Mouse (Mus musculus): ENCODE results near the gene Fhad1.

Fhad1 gene

DNA sequence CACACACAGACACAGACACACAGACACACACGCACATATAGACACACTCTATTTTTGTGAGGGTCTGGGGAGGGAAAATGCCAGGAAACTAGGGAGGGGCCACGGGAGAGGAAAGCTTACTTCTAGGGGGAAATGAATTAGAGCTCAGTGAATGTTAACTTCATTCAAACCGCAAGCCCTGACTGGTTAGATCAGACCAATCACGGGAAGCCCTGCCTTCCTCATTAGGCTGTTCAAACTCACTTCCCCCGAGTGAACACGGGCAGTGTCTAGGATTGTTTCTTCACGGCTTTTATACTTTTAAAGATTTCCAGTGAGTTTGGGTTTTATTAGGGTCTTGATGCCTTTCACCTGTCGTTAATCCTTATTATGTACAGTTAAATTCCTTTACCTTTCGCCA, 37.5 kb downstream of the Fhad1 start:
- in situ Hi-C loops (cut with MboI), result no loop called here

DNA sequence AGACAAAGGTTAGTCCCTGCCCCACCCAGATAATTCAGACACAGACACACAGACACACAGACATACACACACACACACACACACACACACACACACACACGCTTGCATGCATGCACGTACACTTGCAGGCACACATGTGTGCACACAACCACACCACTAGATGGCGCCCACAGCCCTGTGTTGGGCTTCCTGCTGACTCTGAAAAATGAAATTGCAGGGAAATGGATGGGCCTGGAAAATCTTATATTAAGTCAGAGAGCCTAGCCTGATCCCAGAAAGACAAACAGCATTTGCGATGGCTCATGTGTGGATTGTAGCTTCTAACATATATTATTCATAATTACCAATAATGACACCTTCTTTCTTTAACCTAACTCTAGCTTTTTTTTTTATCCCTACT, 38.7 kb downstream of the Fhad1 start:
- in situ Hi-C loops (cut with MboI), result no loop called here

DNA sequence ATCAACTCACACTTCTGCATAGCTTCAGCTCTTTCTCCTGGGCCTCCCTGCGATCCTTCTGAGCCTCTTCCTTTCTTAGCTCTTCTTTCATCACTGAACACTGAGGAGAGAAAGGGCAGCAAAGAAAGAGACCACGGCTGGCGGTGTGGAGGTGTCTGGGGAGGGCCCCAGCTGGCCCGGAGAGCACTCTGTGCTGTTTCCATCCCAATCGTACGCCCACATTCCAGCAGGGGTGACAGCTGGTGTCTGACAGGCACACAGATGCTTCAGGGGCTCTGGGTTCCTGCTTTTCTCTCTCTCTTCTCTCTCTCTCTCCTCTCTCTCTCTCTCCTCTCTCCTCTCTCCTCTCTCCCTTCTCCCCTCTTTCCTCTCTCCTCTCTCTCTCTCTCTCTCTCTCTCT, 50.3 kb downstream of the Fhad1 start:
- in situ Hi-C loops (cut with MboI), result no loop called here

DNA sequence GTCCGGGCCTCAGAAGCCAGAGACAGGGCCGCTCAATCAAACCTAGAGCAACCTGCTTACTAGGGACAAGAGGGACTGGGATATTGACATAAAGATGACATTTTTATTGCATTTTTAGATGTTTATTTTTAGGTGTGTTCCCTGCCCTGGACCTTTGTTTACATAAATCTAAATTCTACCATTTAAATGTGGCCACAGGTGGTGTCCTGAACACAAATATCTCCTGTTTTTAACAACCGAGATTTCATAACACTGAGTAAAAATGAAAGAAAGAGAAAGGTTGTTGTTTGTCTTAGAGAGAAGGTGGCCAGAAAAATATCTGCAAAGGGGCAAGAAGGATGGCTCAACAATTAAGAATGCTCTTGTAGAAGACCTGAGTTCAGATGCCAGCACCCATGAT, 51.0 kb downstream of the Fhad1 start:
- in situ Hi-C loops (cut with MboI), result no loop called here

DNA sequence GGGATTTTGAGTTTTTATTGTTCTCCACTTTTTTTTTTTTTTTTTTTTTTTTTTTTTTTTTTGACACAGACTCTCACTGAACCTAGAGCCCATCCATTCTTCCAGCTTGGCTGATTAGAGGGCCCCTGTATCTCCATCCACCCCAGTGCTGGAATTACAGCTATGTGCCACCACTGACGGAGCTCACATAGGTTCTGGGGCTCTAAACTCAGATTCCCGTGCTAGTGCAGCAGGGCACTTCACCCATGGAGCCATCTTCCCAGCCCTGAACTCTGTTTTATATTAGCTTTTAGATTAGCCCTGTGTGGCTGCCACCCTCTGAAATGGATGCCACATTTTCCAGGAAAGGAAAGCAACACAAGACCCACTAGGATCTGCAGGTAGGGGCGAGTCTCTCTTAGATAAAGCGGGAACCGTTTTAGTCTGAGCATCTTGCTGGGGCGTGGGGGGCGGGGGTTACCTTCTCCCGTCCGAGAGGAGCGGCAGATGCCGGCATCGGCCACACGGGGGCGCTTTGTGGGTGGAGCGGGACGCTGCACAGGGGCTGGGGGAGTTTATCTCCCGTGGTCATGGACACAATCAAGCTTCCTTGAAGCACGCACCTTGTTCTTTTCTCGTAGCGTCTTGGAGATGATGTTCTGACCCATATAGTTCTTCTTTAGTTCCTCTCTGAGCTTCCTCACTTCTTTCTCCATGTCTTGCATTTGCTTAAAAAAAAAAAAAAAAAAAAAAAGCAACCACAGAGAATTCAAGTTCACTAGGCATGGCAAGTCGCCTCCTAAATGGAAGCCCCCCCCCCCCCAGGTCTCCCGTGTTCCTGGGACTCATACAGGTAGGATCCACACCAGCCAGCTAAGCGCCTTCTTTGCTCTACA, 51.8 kb downstream of the Fhad1 start:
- in situ Hi-C loops (cut with MboI), result no loop called here

DNA sequence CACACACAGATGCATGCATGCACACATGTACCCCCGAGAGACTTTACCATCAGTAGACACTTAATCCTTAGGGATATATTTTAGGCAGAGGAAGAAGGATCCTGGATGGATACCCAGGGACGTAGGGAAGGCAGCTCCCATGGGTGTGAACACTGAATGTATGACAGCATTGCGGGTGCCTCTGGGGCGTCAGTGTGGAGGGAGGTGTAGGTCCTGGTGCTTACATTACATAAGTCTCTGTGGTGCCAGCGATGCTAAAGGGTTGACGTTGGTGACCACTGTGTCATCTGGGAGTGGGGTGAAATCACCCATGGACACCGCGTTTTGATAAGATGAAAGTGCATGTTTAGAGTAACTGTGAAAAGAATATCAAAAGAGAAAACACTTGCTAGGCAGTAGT, 54.8 kb downstream of the Fhad1 start:
- in situ Hi-C loops (cut with MboI), result no loop called here

DNA sequence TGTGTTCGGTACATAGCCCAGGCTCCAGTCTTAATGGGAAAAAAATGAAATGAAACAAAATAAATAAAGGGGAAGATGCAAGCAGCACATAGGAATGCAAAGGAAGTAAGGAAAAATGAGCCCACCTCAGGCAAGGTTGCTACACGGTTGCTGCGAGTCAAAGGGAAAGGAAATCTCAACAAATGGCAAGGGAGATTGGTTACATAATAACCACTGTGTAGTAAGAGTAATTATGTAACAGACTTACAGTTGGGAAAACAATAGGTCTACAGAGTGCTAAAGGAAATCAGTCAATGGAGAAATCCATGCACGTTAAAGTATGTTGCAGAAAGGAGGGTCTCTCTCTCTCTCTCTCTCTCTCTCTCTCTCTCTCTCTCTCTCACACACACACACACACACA, 55.3 kb downstream of the Fhad1 start:
- in situ Hi-C loops (cut with MboI), result no loop called here

DNA sequence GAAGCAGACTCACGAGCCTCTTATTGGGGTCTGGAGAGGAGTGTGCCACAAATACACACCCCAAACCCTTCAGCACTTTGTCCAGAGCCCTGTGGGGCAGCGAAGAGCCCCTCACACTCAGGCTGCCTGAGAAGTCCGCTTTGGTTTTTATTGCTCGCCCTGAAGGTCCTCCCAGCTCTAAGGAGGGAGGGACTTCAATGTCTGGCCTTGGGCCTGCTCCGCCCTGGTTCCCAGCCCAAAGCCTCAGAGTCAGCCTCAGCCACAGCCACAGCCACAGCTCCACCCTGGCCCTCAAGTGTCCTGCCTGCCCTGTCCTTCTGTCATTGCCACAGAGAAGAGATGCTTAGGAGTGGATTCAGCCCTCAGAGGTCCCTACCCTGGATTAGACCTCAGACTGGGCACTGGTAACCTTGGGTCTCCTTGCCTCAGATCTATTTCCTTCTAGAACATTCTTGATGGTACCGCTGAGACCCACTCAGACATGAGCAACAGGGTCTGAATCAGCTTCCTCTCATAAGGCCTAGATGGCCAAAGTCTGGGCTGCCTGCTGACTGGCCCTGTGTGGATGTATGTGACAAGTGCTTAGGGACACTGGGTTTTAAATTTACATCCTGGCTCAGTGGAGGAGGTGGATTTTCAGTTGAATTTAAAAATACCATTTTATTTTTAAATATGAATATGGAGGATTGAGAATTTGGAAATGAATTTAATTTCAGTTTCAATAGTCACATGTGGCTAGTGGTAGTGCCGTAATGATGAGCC, 56.1 kb downstream of the Fhad1 start:
- in situ Hi-C loops (cut with MboI), result no loop called here

DNA sequence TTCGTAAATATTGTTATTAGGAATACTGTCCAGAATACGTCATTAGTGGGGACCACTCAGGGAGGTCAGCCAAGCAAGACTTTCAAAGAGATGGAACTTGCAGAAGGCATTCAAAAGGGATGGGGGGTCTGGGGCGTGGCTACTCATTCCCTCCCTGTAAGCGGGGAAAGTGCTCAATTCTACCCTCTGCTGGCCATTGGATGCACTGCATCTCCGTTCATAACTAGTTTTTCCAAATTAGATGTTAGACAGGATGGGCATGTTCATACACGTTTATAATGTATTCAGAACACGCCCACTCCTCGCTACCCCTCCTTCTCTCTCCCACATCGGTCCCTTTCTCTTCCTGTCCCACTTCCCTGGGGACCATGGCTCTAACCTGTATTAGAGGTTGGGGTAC, 56.7 kb downstream of the Fhad1 start:
- in situ Hi-C loops (cut with MboI), result no loop called here

DNA sequence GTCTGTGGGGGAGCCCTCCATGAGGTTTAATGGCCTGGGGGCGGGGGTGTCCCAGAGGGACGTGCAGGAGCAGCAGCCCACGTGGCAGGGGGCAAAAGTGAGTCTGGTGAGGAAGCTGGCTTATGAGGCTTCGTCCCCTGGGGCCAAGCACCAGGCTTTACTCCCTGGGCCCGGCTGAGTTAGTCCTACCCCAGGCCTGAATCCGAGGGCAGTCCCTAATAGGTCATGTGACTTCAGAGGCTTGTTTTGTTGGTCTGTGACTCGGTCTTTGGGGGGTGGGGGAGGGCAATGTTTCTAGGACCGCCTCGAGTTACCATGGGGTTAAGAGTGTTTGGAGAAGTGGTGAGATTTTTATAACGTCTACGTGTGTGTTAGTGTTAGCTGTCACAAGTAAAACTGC, 57.1 kb downstream of the Fhad1 start:
- in situ Hi-C loops (cut with MboI), result no loop called here

DNA sequence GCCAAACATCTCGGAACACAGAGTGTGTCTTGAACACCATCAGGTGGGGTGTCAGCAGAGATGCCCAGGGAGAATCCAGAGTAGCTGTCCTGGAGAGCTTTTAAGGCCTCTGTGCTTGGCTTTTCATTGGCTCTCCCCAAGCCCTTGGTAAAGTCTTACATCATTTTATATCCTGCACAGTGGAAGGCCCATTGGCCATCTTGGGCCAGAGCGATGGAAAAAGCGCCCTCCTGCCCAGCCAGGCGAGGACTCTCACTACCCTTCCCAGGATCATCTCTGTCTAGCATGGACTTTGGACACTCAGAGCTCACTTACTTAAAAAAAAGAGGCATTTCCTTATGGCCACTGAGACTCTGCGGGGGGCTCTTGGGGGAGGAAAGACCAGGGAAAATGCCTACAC, 58.0 kb downstream of the Fhad1 start:
- in situ Hi-C loops (cut with MboI), result no loop called here

DNA sequence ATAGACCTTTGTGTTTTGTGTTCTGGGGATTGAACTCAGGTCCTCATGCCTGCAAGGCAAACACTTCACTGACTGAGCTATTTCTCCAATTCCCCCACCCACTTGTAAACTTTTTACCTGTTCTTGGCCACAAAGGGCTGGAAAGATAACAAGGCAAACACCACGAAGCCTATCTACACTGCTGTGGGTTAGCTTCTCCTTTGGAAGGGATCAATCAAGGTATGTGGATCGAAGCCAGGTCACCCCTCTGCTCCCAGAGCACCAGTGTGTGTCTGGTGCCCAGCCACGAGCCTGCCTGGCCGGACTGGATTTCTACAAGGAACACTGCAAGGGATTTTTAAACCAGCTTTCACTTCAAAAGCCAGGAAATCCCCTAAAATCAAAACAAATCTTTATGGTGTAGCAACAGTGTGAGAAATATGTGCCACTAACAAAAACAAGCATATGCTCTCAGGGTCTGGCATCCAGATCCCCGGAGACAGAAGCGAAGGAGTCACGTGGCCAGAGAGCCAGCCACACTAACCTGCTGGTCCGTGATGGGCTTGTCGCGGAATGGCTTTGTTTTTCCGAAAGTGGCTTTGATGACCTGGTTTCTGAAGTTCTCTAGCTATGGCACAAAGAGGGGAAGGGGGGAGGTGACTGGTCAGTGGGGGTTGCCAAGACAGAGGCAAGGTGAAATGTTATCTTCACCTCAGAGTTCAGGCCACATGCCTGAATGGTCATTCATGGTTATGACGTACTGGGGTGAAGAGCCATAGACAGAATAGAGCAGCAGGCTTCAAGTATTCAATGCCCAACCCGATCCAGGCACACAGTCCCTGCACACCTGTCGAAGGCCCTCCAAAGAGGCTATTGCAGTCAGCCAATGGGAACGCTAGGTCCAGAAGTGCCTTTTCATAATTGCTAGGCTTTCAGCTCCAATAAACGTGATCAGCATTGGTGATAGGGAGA, 59.8 kb downstream of the Fhad1 start:
- in situ Hi-C loops (cut with MboI), result no loop called here

DNA sequence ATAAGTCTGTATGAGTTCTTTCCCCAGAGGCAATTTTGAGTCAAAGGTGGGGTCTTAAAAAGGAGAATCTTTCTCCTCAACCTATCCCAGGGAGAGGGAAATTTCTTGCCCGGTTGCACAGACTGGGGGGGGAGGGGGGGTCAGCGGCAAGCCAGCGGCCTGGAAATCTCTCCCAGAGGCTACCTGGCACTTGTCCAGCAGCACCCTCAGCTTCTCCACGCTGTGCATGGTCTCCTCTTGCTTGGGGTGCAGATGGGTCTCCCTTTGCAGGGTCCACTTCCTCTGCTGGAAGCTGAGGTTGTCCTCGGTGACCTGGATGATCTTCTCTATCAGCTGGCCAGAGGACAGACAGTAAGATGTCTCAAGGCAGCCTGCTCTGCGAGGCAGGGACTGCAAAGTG, 61.0 kb downstream of the Fhad1 start:
- in situ Hi-C loops (cut with MboI), result no loop called here

DNA sequence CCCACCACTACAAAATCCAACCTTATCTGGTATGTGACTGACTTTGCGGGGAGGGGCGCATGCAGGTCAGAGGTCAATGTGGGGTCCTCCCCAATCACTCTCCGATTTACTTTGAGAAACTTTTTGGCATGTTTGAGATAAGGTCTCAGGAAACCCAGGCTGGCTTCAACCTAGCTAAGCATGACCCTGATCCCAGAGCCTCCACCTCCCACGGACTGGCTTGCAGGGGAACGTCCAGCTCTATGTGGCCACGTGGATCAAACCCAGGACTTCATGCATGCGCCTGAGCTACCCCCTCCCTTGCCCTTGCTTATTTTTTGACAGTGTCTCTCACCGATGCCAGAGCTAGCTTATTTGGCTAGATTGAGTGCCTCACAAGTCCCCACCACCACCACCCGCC, 61.6 kb downstream of the Fhad1 start:
- in situ Hi-C loops (cut with MboI), result no loop called here

DNA sequence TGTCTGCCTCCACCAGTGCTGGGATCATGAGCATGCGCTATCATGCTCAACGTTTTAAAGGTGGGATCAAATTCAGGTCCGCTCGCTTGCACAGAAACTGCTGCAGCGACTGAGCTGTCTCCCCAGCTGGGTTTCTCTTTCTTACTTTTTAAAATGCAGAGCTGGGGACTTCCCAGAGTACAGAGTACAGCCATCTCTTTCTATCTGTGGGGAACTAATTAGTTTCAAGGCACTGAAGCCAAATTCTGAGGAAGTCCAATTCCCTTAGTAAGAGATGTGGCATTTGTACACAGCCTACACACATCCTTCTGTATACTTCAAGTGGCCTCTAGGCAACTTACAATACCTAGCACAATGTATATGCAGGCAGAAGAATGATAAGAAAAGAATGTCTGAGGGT, 62.1 kb downstream of the Fhad1 start:
- in situ Hi-C loops (cut with MboI), result no loop called here

DNA sequence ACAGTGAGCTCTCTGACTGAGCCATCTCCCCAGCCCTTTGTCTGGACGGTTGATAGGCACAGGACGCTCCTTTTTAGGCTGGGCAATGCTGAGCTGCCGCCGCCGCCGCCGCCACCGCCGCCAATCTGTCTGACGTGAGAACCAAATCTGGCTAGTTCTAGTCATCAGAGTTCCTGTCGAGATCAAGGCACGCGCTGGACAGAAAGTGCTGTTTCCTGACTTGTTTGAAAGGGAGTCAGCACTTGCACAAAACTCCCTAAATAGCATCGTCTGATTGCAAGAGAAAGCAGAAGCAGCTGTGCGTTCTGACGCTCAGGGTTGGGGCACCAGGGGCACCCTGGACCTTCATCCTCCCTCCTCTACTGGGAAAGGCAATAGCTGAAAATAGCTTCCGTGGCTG, 62.8 kb downstream of the Fhad1 start:
- in situ Hi-C loops (cut with MboI), result no loop called here

DNA sequence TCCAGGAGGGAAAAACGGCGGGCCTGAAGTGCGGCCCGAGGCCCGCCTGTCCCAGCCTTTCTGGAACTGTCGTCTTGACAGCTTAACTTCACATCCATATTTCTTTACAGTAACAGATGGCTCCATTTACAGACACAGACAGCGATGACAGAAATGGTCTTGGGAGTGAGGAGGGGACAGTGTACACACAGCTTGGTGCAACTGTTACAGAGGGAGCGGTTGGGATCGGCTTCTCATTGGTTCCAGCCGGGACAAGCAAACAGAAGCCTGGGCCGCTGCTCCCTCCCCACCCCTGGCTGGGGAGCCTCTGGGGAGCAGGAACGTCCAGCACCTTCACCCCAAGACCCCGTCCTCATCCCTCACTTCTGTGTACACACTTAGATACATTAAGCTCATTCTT, 65.4 kb downstream of the Fhad1 start:
- in situ Hi-C loops (cut with MboI), result no loop called here

DNA sequence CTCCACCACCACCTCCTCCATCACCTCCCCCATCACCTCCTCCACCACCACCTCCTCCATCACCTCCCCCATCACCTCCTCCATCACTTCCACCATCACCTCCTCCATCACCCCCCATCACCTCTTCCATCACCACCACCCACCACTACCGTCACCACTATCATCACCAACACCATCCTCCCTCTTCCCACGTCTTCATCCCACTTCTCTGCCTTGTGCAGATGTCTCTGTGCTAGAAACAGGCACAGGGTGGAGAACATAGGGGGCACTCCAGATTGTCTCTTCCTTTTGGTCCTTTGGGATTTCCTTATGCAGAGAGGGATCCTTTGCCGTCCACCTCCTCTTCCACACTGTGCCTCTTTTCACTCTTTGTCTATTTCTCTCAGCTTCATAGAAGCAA, 66.1 kb downstream of the Fhad1 start:
- in situ Hi-C loops (cut with MboI), result no loop called here

DNA sequence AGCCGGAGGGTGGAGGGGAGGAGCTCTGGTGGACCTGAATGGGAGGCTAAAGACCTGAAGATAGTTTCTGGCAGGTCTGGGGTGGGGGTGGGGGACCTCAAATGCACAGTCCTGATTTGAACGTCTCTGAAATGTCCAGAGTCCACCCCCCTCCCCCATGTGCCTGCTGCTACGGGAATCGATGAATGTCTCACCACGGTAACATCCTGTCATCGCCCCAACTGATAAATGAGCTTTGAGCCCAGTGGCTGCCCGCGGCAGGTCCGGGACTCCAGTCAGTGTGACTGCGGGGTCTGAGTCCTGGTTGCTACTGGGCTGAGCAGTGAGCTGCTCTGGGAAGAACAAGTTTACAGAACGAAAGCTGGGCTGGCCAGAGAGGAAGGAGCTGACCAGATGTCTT, 72.5 kb downstream of the Fhad1 start:
- in situ Hi-C loops (cut with MboI), result no loop called here

DNA sequence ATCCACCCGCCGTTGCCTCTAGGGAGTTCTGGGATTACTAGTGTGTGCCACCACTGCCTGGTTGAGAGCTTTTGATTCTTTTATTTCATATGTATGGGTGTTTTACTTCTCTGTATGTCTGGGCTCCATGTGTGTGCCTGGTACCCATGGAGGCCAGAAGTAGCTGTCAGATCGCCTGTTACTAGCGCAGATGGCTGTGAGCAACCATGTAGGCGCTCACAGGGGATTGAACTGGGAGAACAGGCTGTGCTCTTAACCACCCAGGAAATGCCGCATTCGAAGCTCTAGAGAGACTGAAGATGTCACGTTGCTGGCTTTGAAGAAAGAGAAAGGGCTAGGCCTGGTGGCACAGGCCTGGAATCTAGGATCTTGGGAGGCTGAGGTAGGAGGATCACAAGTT, 73.6 kb downstream of the Fhad1 start:
- in situ Hi-C loops (cut with MboI), result no loop called here

DNA sequence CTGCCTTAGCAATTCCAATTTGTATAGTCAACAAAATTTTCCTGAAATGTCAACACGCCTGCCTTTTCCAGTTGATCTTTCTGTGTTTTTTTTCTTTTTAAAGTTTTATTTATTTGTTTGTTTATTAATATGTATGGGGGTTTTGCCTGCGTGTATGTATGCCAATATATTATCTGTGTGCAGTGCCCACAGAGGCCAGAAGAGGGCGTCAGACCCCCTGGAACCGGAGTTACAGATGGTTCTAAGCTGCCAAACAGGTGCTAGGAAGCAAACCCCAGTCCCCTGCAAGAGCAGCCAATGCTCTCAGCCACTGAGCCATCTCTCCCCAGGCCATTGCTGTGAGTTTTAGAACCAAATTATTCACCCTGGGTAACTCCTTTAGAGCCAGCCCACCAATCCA, 76.3 kb downstream of the Fhad1 start:
- in situ Hi-C loops (cut with MboI), result no loop called here
